Mouse (Mus musculus) fibroblast of lung, adult 2 months (primary cell): ENCODE results near the gene Rundc3b.

Source experiments
- DNase-seq: peaks from one replicate; pipeline ENCODE4 v3.0.0-alpha.2; 2011; ENCODE audit warnings: low read depth

Rundc3b gene

GRCm38 (mm10) chr5:8622596-8623231 lies at the start of gene Rundc3b:
Gene Rundc3b (minus strand): TSS chr5:8622952.
- peak; percentile 3 for DNase-seq

GRCm38 (mm10) chr5:8669606-8670005 lies 46.9 kb upstream of the Rundc3b start:
- no peak for DNase-seq

GRCm38 (mm10) chr5:8667758-8668474 lies 45.2 kb upstream of the Rundc3b start:
- no peak for DNase-seq

- DNase-seq, result no peak
Observed at GRCm38 (mm10) chr5:8664678-8665077, 41.9 kb upstream of the Rundc3b start.

- no peak for DNase-seq
Observed at GRCm38 (mm10) chr5:8660738-8661151, 38.0 kb upstream of the Rundc3b start.

- DNase-seq, result peak; percentile 51
Observed at GRCm38 (mm10) chr5:8659911-8660737, 37.4 kb upstream of the Rundc3b start, which contains the start of gene Abcb1a. Gene Abcb1a (plus strand): TSS chr5:8660077.

GRCm38 (mm10) chr5:8652085-8652484 lies 29.3 kb upstream of the Rundc3b start:
- DNase-seq, result no peak

GRCm38 (mm10) chr5:8648774-8649173 lies 26.0 kb upstream of the Rundc3b start:
- no peak for DNase-seq

- DNase-seq, result no peak
Observed at GRCm38 (mm10) chr5:8648300-8648699, 25.5 kb upstream of the Rundc3b start.

GRCm38 (mm10) chr5:8634489-8634975 lies 11.8 kb upstream of the Rundc3b start:
- no peak for DNase-seq

- DNase-seq, result no peak
Observed at GRCm38 (mm10) chr5:8632901-8633300, 10.1 kb upstream of the Rundc3b start.

GRCm38 (mm10) chr5:8622071-8622595 lies 619 bp downstream of the Rundc3b start:
- DNase-seq, result no peak

- DNase-seq, result no peak
Observed at GRCm38 (mm10) chr5:8571118-8571517, 51.6 kb downstream of the Rundc3b start.

GRCm38 (mm10) chr5:8566867-8567266 lies 55.9 kb downstream of the Rundc3b start:
- DNase-seq, result no peak

GRCm38 (mm10) chr5:8544512-8544911 lies 78.2 kb downstream of the Rundc3b start:
- DNase-seq, result no peak

GRCm38 (mm10) chr5:8542631-8543207 lies 80.0 kb downstream of the Rundc3b start:
- no peak for DNase-seq

GRCm38 (mm10) chr5:8541120-8542117 lies 81.3 kb downstream of the Rundc3b start:
- no peak for DNase-seq

GRCm38 (mm10) chr5:8519006-8519405 lies 103.7 kb downstream of the Rundc3b start:
- DNase-seq, result no peak

GRCm38 (mm10) chr5:8491778-8492177 lies 131.0 kb downstream of the Rundc3b start:
- DNase-seq, result no peak

- no peak for DNase-seq
Observed at GRCm38 (mm10) chr5:8489471-8490110, 133.2 kb downstream of the Rundc3b start.
